Mouse (Mus musculus) spleen, adult 12 weeks (tissue): Measurements from ENCODE around the gene Hist1h3b.

ENCODE experiments used
- DNase-seq: peaks from one replicate; pipeline ENCODE4 v3.0.0; 2022; ENCODE audit warnings: low spot score

Hist1h3b gene

DNA sequence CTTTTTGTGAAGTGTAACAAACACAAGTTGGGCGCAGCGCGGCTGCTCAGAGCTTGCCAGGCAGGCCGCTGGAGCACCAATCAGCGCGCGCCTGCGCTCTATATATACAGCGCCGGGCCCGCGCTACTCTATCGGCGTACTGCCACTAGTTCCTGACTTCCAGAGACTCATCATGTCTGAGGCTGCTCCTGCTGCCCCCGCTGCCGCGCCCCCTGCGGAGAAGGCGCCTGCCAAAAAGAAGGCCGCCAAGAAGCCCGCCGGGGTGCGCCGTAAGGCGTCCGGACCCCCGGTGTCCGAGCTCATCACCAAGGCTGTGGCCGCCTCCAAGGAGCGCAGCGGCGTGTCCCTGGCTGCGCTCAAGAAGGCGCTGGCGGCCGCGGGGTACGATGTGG, 13.4 kb upstream of the Hist1h3b start, which contains the start of gene Hist1h1c:
TSS of gene Hist1h1c (plus strand) at position 132 of the 392 bp plus-strand sequence.
- DNase-seq: peak; percentile 98

DNA sequence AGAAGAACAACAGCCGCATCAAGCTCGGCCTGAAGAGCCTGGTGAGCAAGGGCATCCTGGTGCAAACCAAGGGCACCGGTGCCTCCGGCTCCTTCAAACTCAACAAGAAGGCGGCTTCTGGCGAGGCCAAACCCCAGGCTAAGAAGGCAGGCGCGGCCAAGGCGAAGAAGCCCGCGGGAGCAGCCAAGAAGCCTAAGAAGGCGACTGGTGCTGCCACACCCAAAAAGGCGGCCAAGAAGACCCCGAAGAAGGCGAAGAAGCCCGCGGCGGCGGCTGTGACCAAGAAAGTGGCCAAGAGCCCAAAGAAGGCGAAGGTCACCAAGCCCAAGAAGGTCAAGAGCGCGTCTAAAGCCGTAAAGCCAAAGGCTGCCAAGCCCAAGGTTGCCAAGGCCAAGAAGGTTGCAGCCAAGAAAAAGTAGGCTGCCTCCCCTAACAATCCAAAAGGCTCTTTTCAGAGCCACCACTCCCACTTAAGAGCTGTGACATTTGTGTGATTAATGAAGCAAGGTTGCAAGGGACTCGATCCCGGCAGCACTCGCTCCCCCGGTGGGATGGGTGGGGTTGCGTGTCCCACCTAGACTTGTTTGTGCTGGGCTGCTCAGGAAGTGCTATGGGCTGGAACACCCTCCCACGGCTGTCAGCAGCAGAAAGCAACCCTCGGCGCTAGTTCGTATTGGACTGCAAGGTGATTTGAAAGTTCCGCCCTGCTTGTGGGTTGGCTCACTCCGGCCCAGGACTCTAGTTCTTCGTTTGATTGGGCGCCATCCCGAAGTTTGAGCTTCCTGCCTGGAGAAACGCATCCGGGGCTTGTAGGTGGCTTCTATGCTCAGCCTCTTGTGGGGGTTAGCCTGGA, 12.8 kb upstream of the Hist1h3b start:
- peak; percentile 91 for DNase-seq

DNA sequence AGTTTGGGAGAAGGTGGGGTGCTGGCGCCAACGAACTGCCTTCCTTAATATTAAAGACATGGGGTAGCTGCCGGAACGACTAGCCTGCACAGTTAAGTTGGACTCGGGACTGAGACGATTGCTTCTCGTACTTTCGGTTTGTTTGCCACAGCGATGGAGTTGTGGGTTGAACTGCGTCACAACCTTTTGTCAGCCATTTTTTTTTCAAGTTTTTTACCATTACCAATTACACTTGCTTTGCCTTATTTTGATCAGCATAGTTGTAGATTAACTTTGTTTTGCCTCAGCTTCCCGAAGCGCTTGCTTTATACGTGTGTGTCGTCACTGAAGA, 12.2 kb upstream of the Hist1h3b start:
- no peak for DNase-seq

DNA sequence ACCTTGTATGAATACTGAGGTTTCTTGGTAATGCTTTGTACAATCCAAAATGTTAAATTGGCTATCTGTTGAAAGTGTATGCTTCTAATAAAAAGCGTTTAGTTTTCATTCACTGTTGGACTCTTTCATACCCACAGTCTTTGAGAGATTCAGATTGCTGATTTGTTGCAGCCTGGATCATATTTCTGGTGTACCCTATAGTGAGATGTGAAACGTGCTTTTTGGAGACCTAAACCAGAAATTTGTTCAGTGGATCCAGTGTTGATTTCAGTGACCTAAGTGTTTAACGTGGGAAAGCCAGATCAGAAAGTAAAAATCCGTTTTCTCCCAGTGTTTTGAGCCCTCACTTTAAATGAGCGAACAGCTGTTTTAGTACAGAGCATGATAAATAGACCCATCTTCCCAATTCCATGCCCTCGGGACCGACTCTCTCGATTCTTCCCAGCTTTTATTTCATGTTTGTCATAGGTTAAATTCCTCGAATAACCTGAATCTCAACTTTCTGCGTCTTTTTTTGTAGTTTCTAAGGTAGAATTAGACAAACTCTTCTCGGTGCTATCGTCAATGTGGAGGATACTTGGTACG, 11.7 kb upstream of the Hist1h3b start:
- no peak for DNase-seq

DNA sequence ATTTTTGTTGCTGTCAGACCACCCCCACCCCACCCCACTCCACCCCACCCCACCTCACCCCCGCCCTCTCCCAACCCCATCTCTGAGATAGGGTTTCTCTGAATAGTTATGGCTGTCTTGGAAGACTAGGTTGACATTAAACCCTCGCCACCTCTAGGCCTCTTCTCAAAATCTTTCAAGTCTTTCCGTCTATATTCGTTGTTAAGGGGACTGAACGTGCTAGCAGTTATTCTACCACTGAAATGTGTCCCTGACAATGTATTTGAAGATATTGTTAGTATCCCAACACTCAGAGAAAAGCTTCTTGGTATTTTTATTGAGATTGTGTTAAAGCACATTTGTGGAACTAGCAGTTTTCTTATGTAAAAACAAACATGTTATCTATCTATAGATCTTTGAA, 11.2 kb upstream of the Hist1h3b start:
- no peak for DNase-seq

DNA sequence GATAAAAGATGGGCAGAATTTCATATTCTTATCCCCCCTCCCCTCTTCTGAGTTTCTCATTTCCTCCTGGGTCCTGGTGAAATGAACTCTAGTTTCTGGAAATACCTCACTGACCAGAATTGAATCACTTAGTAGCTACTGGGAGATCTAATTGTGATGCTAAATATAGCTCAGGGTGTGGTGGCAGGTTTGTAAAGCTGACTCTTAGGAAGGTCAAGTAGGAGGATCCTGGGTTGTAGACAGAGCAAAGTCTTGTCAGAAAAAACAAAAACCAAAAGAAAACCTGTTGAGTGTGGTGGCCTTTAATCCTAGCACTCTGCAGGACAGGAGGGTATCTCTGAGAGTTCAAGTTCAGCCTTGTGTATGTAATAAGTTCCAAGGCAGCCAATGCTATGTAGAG, 10.1 kb upstream of the Hist1h3b start:
- no peak for DNase-seq

DNA sequence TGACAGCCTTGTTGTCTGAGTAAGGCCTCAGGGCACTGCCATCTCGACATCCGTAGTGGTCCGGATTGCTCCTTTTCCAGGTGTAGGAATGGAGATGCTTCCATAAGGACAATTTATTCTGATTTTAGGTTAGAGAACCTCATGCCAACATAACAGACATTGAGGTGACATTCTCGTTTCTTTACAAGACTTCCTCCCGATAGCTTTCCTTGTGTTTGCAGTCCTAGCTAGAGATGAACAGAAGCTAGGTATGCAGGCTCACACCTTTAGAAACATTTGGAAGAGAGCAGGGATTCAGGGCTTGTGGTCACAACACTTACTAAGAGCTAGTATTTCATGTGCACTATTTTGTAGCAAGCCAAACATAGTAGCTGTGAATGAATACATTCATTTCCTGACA, 8.9 kb upstream of the Hist1h3b start:
- DNase-seq: no peak

DNA sequence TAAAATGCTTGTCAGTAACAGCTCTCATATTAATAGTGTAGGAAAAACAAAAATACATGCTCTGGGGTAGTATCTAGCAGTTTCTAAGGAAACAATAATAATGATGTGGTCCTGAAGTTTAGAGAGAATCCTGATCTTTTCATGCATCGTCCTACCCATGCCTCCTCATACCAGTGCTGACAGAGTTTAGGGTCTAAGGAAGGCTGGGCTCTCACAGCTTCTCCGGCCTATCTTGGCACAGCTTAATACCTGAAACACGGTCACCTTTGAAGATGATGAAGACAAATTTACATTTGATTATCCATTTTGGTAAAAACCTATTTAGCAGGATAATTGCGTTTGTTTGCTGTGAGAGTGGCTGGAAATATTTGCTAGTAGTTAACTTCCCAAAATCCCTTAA, 8.1 kb upstream of the Hist1h3b start:
- DNase-seq: no peak

DNA sequence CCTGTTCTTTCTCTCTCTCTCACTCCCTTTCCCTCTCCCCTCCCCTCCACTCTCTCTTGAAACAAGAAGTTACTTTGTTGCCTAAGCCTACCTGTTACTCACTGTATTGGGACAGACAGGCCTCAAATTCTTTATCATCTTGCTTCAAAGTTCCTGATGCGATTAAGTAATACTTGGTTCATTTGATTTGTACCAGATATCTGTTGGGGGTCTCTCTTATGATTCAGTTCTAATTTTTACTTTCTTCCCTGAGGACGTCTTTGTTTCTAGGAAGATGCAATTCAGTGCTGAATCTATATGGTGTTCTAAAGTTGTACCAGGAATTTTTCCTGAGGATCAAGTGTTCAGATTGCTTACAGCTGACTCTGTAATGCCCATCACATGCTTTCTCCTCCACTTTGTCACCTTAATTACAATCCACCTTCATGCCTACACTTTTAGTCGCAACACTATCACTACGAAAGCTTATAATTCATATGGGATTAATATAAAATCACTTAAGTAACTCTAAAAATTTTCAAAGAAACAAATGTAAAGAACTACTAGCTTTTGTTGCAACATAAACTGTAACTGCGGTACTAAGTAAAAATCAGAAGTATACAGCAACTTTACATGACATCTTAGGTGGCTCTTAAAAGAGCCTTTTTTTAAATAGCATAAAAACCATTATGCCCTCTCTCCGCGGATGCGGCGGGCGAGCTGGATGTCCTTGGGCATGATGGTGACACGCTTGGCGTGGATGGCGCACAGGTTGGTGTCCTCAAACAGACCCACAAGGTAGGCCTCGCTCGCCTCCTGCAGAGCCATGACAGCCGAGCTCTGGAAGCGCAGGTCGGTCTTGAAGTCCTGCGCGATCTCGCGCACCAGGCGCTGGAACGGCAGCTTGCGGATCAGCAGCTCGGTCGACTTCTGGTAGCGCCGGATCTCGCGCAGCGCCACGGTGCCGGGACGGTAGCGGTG, 7.4 kb upstream of the Hist1h3b start:
- peak; percentile 72 for DNase-seq

DNA sequence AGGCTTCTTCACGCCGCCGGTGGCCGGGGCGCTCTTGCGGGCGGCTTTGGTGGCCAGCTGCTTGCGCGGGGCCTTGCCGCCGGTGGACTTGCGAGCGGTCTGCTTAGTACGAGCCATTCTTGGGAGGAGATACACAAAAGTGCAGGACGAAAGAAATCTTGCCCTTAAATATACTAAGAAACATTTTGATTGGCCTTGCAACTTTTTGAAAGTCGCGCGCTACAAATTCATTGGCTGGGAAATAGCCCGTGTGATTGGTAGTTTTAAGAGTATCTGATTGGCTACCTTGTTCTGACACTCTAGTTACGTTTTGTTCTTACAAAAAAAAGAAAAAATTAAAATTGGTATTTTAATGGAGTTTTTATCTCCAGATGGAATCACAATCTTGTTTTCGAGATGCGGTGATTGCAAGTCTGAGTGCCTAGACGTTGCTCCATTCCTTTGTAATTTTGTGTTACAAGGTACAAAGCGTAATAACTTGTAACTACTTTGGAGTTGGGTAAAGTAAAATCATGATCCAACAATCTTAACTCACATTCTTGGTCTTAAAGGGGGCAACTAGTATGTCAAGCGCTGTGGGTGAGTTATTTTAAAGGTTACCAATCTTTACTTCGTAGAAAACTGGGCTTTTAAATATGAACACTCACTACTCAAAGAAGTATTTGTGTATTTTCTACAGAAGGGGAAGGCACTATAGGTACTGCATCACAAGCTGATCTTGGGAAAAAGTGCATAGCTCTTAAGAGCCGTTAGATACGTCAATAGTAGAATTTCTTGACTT, 6.5 kb upstream of the Hist1h3b start, which contains the start of gene Hist1h3c:
TSS of gene Hist1h3c (minus strand) at position 222 of the 781 bp plus-strand sequence.
- DNase-seq: peak; percentile 80

DNA sequence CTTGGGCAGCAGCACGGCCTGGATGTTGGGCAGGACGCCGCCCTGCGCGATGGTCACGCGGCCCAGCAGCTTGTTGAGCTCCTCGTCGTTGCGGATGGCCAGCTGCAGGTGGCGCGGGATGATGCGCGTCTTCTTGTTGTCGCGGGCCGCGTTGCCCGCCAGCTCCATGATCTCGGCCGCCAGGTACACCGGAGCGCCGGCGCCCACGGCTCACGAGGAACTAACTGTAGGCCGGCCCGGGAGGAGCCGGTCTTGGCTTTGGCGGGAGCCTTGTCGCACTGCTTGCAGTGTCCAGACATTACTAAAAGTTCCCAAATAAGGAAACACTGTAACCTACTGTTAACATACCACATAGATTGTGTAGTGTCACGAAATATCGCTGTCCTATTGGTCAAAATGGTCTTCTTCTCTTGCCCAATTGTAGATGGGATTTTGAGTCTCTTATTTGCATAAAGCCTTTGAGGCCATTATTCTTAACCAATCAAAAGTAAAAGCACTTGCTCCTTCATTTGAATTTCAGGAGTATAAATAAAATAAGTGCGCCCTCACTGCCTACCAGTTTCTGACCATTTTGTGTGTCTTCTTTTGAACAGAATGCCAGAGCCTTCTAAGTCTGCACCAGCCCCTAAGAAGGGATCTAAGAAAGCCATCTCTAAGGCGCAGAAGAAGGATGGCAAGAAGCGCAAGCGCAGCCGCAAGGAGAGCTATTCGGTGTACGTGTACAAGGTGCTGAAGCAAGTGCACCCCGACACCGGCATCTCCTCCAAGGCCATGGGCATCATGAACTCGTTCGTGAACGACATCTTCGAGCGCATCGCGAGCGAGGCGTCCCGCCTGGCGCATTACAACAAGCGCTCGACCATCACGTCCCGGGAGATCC, 5.6 kb upstream of the Hist1h3b start, which contains the start of gene Hist1h2bb:
TSS of gene Hist1h2bb (plus strand) at position 534 of the 880 bp plus-strand sequence.
- peak; percentile 83 for DNase-seq

DNA sequence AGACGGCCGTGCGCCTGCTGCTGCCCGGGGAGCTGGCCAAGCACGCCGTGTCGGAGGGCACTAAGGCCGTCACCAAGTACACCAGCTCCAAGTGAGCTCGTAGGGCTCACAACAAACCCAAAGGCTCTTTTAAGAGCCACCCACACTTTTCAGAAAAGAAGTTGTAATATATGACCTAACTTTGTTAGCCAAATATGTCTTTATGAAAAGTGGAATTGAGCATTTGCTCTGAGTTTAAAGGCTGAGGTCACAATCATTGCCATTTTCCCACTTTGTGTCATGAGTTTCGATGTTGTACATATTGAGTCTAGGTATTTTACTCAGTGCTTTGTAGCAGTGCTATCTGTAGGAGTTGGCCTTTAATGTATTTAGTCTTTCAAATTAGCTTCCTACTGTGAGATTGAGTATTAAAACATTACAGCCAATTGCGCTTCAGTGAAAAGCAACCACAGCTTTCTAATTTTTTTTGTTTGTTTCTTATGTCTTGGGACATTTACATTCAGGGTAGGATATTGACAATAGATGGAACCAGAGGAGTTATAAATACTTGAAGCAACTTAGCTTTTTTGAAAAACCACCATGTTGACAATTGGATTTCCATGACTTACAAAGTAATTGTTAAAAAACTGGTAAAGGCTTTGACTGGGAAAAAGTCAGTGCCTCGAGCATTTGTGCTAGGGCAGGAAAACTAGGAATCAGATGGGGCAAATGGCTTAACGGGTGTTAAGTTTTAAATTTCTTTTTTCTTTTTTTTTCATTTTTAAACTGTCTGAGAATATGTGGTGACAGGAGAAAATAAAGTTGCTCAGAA, 4.8 kb upstream of the Hist1h3b start:
- no peak for DNase-seq

DNA sequence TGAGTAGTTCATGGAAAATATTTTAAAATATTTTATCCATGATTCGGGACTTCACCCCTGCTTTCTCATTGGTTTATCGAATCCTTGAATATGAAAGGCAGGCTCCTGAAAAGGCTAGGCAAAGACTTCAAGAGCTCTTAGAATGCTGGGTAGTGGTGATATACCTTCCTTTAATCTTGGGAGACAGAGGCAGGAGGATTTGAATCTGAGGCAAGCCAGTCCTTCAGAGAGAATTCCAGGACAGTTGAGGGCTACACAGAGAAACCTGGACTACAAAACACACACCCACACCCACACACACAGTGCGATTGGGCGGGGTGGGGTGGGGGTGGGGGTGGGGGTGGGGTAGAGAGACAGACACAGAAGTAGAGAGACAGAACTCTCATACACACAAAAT, 4.2 kb upstream of the Hist1h3b start:
- no peak for DNase-seq

DNA sequence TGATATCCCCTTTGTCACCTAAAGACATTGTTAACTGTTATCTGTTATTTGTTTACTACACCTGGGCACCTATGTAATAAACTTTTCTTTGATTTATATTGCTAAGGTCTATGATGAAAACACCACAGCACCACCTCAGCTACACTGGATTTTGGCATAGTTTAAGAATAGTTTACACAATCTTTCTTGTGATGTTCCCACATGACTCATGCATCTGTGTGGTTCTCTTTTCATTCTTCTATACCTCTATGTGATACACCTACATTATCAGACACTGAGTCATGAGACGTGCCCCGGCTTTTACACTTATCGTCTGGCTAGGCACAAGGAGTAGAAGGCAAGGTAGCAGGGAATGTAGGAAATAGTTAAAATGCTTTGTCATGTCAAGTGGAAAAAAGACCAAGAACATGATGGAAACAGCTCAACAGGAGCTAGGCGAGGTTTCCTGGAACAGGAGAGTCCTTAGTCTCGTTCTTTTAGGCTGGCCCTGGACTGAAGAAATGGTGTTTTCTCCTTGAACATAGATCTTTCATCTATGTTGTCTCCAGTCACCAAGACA, 2.4 kb upstream of the Hist1h3b start:
- DNase-seq: no peak

DNA sequence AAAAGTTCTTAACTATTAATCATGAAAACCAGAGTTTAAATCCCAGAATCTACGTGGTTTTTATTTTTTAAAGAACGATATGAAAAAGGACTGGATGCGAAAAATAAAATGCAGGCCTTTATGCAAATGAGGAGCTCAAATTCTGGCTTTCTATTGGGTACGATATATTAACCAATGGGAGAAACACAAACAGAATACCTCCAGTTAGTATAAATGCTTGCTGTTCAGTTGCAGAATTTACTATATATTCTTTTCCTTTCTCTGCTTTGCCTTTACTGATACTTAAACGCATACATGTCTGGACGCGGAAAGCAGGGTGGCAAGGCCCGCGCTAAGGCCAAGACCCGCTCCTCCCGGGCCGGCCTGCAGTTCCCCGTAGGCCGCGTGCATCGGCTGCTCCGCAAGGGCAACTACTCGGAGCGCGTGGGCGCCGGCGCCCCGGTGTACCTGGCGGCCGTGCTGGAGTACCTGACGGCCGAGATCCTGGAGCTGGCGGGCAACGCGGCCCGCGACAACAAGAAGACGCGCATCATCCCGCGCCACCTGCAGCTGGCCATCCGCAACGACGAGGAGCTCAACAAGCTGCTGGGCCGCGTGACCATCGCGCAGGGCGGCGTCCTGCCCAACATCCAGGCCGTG, 1.1 kb upstream of the Hist1h3b start, which contains the start of gene Hist1h2ab:
TSS of gene Hist1h2ab (plus strand) at position 288 of the 639 bp plus-strand sequence.
- DNase-seq: peak; percentile 62

DNA sequence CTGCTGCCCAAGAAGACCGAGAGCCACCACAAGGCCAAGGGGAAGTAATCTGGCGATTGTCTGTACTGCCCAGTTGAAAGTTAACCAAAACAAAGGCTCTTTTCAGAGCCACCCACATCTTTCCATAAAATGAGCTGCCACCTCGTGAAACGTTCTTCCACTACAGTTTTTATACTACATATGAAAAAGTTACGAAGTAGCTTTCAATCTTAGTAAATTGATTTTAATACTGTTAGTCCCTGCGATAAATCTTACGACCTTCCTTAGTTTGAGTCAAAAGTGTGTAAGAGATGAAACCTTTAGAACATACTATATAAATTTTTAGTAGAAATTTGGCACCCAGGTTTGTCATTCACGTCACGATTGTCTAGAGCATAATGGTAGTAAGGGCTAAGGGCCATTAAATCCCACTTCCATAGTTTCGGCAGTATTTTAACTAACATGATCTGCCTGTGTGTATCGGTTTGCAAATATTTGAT, 550 bp upstream of the Hist1h3b start:
- no peak for DNase-seq

DNA sequence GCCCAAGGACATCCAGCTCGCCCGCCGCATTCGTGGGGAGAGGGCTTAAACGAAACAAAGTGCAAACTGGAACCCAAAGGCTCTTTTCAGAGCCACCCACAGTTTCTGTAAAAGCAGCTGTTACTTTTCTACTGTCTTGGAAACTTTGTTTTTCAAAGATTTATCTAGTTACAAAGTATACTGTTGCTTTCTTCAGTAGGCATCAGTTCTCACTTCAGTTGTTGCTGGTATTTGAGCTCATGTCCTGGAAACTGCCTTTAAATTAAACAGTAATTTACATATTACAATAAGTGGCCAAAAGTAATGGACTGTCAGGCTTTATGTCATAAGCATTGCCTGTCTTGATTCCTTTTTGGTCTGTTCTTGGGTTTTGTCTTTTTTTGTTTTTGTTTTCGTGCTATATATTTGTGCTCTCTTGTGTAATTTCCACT, 690 bp downstream of the Hist1h3b start:
- no peak for DNase-seq

DNA sequence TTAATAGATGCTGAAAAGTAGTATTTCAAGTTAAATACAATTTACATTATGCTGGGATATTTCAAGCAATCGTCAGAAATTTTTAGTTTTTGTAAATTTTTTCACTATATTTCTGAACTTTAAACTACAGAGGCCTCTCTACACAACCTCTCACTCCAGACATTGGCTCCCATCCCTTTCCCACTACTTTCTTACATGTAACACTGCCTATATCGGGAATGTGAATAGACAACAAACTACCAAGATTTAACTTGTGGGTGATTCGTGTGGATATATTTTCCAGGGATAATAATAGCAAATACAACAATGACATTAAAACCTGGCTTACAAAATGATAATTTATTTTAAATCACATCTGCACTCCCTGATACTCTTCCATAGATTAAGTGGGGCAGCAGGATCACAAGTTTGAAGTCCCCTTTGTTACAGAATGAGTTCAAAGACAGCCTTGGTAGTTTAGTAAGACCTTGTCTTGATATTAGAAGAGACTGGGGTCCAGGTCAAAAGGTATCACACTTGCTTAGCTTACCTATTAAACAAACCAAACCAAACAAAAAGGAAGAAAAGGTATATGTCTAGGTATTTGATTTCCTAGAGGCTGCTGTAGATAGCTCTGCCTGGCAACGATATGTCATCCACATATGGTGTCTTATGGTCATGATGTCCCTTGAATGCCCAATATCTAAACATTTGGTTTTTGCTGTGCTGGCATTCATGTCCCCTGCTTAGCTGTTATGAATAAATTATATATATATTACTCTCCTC, 1.4 kb downstream of the Hist1h3b start:
- no peak for DNase-seq
